In genomic region chr6:51178061-51178791, GRCm38 (mm10) we compare ENCODE assay signal across 8 mouse cellular contexts.
DNase-seq lines count a peak whose midpoint lies in the region; ATAC-seq and TF ChIP-seq lines count a peak whose summit lies in the region.

No protein-coding gene starts in this region.

- peaks cover 0 to 13% of the 10 kb centered on the region in 2 experiments; a peak in 2 of 4 replicates for H3K4me1 ChIP-seq in CH12.LX (ENCODE audit: control insufficient read depth in 1 of 2, insufficient read depth in 2 of 2)
- peaks cover 20% of the 10 kb centered on the region for H3K4me1 ChIP-seq in forebrain, embryonic 10.5 days
- peaks cover 11% of the 10 kb centered on the region; the same call in 1 of the 2 replicates for H3K4me1 ChIP-seq in stomach, embryonic 14.5 days (ENCODE audit: control insufficient read depth, insufficient read depth, low read length)

- H3K4me3 ChIP-seq in CH12.LX (replicated peaks in 1 of 3; ENCODE audit: low read depth in 2 of 3, low read length in 2 of 3, poor library complexity in 1 of 3): peak overlapping the region; percentile 49 to 67 (median 56)
- H3K4me3 ChIP-seq in forebrain, embryonic 10.5 days: peak overlapping the region; percentile 34
- H3K4me3 ChIP-seq in stomach, embryonic 14.5 days (ENCODE audit: low read depth, low read length): peak overlapping the region; percentile 19

- TF ChIP-seq RAD21 in CH12.LX (IDR thresholded peaks at IDR 0.05; ENCODE audit: low read depth, low read length): no peak

- H3K27me3 ChIP-seq in CH12.LX (replicated peaks): peaks cover 35% of the 10 kb centered on the region
- peaks cover 91% of the 10 kb centered on the region for H3K27me3 ChIP-seq in forebrain, embryonic 10.5 days (ENCODE audit: poor library complexity, severe bottlenecking)
- peaks cover 8% of the 10 kb centered on the region; the same call in 1 of the 2 replicates for H3K27me3 ChIP-seq in stomach, embryonic 14.5 days (ENCODE audit: control insufficient read depth, insufficient read depth, low read length)

- no peak for TF ChIP-seq CTCF in CH12.LX (conservative IDR thresholded peaks at IDR 0.05 in 1 of 2, IDR thresholded peaks at IDR 0.05 in 1 of 2; ENCODE audit: low read depth in 2 of 2, low read length in 2 of 2)

- H3K4me2 ChIP-seq in CH12.LX (ENCODE audit: insufficient read depth, low read depth, poor library complexity, severe bottlenecking): peak overlapping the region; percentile 40; the same call in 1 of the 2 replicates
- H3K4me2 ChIP-seq in stomach, embryonic 14.5 days (replicated peaks; ENCODE audit: low read depth, low read length): peak overlapping the region; percentile 38

- no peak for TF ChIP-seq EP300 in CH12.LX (IDR thresholded peaks at IDR 0.05; ENCODE audit: low read length)

- H3K36me3 ChIP-seq in CH12.LX (replicated peaks in 1 of 2; ENCODE audit: control insufficient read depth in 1 of 2, insufficient read depth in 1 of 2, low read length in 1 of 2): no peaks in the 10 kb centered on the region
- H3K36me3 ChIP-seq in forebrain, embryonic 10.5 days (replicated peaks): no peaks in the 10 kb centered on the region
- H3K36me3 ChIP-seq in stomach, embryonic 14.5 days (ENCODE audit: control insufficient read depth, insufficient read depth, low read length): no peaks in the 10 kb centered on the region

- peak overlapping the region; percentile 58 for H3K9ac ChIP-seq in CH12.LX (ENCODE audit: insufficient read depth, low read depth)
- no peak overlapping the region for H3K9ac ChIP-seq in stomach, embryonic 14.5 days (replicated peaks; ENCODE audit: low read depth, low read length)

- no peak overlapping the region for H3K27ac ChIP-seq in CH12.LX (ENCODE audit: insufficient read depth, low read depth)
- H3K27ac ChIP-seq in forebrain, embryonic 10.5 days: no peak overlapping the region
- H3K27ac ChIP-seq in stomach, embryonic 14.5 days (ENCODE audit: low read length): no peak overlapping the region

- no peaks in the 10 kb centered on the region for H3K9me3 ChIP-seq in CH12.LX (replicated peaks; ENCODE audit: low read length)
- no peaks in the 10 kb centered on the region for H3K9me3 ChIP-seq in forebrain, embryonic 10.5 days
- H3K9me3 ChIP-seq in stomach, embryonic 14.5 days (ENCODE audit: control insufficient read depth, low read depth, low read length): no peaks in the 10 kb centered on the region

- in situ Hi-C loops in CH12.LX (cut with MboI; ENCODE audit: low pct_ligation_motif_present, low pct_unique_long_range_greater_than_20kb, low sequenced_read_pairs): loop anchor here (10.0 kb wide), 1 partner anchor 493 kb away; no protein-coding TSS in a partner anchor

- peak; percentile 94 for DNase-seq in CH12.LX (ENCODE audit: extremely low read depth)
- DNase-seq in adrenal gland, adult (ENCODE audit: inconsistent age in 2 of 2, low spot score in 1 of 2): peak; percentile 66 to 92
- peak; percentile 97 for DNase-seq in forebrain, embryonic 10.5 days (ENCODE audit: extremely low spot score, low spot score)
- DNase-seq in heart, postnatal 10 days: peak; percentile 92 to 93
- DNase-seq in kidney, postnatal 25 days: peak; percentile 85 to 93
- no peak for DNase-seq in layer of hippocampus, adult 9-10 months (ENCODE audit: low spot score)

- WGBS in forebrain, embryonic 10.5 days: 0% methylated on average over 31 of the region's 34 CpGs
- under 1% methylated on average over 31 of the region's 34 CpGs for WGBS in stomach, embryonic 14.5 days

- H3K79me2 ChIP-seq in CH12.LX (replicated peaks; ENCODE audit: control insufficient read depth, extremely low read depth, insufficient read depth, poor library complexity, severe bottlenecking): no peaks in the 10 kb centered on the region

- ATAC-seq in megakaryocyte-erythroid progenitor cell, adult 5-6 weeks (replicated peaks; ENCODE audit: low FRiP score, low TSS enrichment, poor library complexity, severe bottlenecking): peak; percentile 100
- peak; percentile 98 for ATAC-seq in stomach, embryonic 14.5 days (ENCODE audit: insufficient number of reproducible peaks, insufficient read depth, low FRiP score, low read depth)

- intact Hi-C loops in heart, postnatal 10 days (cut with DNase I): loop anchor here (5.0 kb wide), 2 partner anchors 1054 to 1139 kb away; partner anchors contain the start of gene Hoxa9

- 0 out of 2 replicates have a peak, but pooled peaks have one; percentile 29 for TF ChIP-seq POLR2A in CH12.LX (IDR thresholded peaks at IDR 0.05; ENCODE audit: low read depth, low read length)

- dilution Hi-C loops in CH12.LX (cut with MboI; ENCODE audit: extremely low pct_ligation_motif_present, extremely low pct_unique_long_range_greater_than_20kb, low sequenced_read_pairs): no loop called here

TF ChIP-seq in CH12.LX, 34 proteins besides CTCF, POLR2A, EP300 and RAD21:
- TF ChIP-seq TBP (conservative IDR thresholded peaks at IDR 0.05; ENCODE audit: low read depth, low read length) (peak; percentile 59), E2F4 (IDR thresholded peaks at IDR 0.05; ENCODE audit: insufficient replicate concordance, low read depth, low read length) (0 out of 2 replicates have a peak, but pooled peaks have one; percentile 20), TCF12 (IDR thresholded peaks at IDR 0.05; ENCODE audit: low read depth, low read length) (no peak), BHLHE40 (IDR thresholded peaks at IDR 0.05; ENCODE audit: low read depth, low read length) (peak; percentile 53), ETS1 (conservative IDR thresholded peaks at IDR 0.05; ENCODE audit: low read depth, low read length) (no peak), RCOR1 (conservative IDR thresholded peaks at IDR 0.05; ENCODE audit: low read depth, low read length) (no peak), UBTF (IDR thresholded peaks at IDR 0.05; ENCODE audit: low read depth, low read length) (no peak), CHD2 (IDR thresholded peaks at IDR 0.05; ENCODE audit: low read length) (0 out of 2 replicates have a peak, but pooled peaks have one; percentile 36), MEF2A (IDR thresholded peaks at IDR 0.05; ENCODE audit: borderline replicate concordance, low read depth, low read length) (no peak), MAZ (IDR thresholded peaks at IDR 0.05; ENCODE audit: low read depth, low read length) (peak; percentile 62; the same call in 1 of the 2 replicates), PAX5 (IDR thresholded peaks at IDR 0.05; ENCODE audit: low read length) (no peak), NRF1 (IDR thresholded peaks at IDR 0.05; ENCODE audit: low read depth, low read length) (no peak), MAFK (IDR thresholded peaks at IDR 0.05; ENCODE audit: insufficient replicate concordance, low read length) (no peak), MAX (IDR thresholded peaks at IDR 0.05; ENCODE audit: low read length) (peak; percentile 52; the same call in 1 of the 2 replicates)
